Mouse (Mus musculus): ENCODE data around the gene Mettl2. TPM values are rescaled to one million over a fixed set of nuclear protein-coding genes. Genes with fewer than 3 reads are reported as not detected.

Mettl2 gene
- total RNA-seq, 1 experiment from 2014 or later: 18.2 TPM

DNA sequence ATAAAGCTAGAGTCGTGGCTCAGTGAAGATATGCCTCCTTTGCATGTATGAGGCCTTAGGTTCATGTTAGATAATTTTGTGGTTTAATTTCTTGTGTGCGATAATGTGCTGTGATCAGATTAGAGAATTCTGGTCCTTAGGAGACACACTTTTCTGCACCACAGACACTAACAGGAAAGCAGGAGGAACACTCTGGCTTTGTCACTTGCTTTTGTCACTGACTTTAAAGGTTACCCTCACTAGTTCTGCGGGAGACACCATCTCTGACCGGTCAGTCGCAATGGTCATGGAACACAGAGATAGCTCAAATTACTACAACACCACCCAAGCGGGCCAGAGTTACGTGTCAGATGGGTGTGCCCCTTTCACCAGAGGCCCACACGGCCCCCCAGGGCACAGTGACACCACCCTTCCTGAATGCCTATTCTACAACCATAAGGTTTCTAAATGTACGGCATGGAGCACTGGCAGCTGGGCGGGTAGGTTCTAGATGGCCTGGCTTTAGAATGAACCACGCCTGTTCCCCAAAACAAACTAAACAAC is 26.2 kb downstream of the Mettl2 start:
- no peak for DNase-seq

DNA sequence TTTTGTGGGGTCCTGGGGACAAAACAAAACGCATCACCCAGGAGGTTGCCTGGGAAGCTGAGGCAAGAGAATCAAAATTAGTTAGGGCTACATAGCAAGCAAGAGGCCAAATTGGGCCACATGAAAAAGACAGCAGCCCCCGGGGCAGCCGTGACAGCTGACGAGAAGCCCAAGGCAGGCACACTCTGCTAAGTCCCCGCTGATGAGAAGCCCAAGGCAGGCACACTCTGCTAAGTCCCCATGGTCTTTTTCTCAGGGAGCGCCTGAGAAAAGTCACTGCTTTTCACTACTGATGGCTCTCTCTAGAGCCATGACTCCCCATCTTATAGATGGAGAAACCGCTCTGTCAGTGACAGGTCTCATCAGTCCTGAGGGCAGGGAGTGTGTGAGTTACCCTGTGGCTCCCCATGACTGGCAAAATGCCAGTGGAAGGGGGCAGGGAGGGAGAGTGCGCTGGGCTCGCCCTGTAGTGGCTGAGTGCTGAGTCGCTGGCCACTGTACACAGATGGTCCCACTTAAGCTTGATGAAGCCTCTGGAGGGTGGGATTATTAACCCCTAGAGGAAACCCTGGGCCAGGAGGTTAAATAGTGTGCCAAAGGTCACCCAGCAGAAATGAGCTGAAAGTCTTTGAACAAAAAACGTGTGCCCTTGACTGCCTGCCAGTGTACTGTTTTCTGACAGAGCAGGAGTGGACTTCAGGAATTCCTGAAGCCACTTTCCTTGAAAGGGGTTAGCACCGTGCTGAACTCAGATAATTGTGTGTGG is 27.0 kb downstream of the Mettl2 start:
- DNase-seq: peak; percentile 85

DNA sequence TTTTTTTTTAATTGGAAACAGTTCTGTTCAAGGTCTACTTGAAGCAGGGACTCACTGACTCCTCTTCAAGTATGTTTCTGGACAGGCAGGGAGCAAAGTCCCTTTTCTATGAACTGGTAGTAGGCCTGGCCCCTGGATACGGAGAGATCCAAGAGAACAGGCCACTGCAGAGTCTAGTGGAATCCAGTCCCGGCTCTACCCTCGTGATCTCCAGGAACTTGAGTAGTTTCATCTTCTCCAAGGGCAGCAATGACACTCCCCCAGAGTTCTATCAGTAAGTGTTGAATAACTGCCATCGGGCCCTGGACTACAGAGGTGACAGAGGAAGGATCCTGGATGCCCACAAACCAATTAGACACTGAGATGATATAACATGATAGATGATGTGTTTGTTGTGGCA is 29.7 kb downstream of the Mettl2 start:
- no peak for DNase-seq

DNA sequence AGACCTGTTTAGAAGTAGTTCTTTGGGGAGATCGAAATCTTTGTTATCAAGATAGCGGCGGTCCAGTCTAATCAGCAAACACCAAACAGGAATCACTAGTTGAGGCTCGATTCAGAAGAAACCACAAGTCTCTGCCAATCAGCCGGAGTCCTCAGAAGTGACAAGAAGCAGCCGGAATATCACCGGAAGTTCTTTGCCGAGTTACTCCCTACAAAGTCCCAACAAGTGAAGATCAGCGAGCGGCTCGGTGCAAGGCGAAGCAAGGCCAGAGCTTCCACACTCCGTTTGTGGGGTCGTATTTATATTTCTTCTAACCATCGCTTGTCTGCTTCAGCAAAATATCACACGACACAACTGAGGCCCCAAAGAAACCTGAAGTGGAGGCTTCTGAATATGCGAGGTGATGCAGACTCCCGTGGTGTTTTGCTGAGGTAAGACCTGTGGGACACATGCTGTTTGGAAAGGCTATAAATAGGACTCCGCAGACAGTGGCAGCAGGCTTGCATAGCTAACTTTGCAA is 30.6 kb downstream of the Mettl2 start:
- DNase-seq: no peak

DNA sequence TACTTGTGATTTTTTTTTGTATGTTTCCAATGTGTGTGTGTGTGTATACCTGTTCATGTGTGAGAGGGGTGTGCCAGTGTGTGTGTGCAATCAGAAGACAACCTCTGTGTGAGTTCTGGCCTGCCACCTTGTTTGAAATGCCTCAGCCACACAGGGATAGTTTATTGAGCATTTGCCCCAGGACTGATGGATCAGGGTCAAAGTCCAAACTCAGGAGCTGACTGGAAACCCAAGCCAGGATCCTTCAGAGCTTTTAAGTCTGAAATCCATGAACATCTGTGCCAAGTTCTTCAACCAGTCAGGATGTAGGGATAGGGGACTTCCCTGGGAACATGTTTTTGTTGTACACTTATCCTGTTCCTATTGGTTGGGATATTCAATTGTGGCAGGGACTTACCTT is 31.8 kb downstream of the Mettl2 start:
- DNase-seq: no peak

DNA sequence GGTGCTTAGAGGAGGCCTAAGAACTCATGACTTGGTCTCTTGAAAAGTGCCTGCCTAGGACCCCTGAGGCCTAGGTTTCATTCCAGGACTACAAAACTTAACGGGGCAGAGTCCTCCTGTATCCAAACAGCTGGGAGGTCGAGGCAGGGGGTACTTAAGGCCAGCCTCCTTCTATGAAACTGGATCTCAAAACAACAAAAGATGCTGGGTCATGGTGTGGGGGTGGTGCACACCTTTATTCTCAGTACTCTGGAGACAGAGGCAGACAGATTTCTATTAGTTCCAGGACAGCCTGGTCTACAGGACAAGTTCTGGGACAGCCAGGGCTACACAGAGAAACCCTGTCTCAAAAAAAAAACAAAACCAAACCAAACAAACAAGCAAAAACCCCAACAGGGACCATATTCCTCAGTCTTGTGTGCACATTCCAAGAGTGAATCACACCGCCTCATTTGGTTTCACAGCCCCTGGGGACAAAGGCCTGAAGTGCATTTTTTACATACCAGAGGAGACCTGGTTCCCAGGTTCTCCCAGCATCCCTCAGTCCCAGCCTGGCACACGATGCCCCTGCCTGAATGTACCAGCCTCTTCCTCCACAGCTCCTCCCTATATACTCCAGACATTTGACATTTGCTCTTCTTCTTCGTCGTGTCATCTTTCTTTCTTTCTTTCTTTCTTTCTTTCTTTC is 33.6 kb downstream of the Mettl2 start:
- DNase-seq: no peak

DNA sequence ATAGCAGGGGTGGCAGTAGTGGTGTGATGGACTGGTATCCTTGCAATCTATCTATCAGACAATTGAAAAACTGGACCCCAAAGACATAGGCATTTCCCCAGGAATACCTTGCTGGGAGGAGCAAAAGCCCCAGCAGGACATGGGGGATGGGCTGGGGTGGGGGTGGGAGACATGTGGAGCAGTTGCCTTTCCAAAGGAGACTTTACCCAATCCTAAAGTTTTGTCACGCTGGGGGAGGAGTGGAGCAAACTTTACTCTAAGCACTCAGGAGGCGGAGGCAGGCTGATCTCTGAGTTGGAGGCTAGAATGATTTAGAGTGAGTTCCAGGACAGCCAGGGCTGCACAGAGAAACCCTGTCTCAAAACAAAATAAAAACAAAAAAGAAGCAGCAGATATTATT is 35.2 kb downstream of the Mettl2 start:
- DNase-seq: no peak

DNA sequence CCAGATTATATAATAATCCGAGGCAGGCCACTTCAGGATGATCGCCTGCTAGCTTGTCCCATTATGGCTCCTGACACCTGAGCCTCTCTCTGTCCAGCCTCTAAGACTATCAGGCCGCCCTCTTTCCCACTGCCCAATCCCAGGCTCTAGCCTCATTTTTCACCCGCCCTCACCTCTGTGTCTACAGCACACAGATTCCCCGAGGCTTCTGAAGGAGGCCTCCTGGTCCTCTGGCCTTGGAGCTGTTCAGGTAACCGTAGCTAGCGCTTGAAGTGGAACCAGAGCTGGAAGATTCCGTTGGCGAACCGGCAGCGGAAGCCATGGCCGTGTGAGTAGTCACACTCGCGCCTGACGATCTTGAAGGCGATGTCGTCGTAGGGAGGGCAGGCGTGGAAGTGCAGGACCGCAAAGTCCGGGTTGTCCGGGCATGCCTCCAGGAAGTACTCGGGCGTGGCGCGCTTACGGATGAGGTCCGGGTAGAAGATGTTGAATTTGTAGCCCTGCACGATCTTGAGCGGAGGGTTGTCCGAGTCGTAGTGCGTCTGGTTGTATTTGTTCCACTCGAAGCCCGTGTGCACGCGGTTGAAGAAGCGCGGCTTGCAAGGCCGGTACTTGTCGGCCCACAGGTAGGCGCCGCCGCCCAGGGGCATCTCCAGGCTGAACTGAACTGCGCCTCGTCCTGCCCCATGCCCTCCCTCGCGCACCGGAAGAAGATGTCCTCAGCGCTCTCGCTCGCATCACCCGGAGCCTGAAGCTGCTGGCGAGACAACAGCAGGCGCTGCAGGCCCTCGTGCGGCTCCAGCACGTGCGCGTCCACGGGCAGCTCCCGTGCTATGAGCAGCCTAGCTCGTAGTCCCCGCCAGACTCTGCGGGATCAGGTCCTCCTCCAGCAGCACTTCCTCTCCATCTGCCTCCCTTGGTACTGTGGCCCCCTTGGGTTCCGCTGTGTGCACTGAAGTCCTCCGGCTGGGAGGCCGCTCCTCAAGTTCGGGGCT is 38.6 kb downstream of the Mettl2 start:
- no peak for DNase-seq

DNA sequence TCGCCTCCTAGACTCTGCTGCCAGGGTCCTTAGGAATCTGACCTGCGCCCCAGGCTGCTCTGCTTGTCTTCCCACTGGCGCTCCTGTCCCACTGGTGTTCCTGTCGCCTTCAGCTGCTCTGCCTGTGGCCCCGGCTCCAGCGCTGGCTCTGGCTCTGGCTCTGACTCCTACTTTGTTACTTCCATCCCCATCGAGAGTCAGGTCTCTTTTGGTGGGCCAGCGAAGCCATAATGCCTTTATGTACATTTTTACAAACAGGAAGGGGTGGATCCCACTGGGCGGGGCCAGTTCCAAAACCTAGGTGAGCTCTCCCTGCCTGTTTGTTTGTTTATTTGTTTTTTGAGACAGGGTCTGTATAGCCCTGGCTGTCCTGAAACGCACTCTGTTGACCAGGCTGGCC is 40.6 kb downstream of the Mettl2 start:
- no peak for DNase-seq

DNA sequence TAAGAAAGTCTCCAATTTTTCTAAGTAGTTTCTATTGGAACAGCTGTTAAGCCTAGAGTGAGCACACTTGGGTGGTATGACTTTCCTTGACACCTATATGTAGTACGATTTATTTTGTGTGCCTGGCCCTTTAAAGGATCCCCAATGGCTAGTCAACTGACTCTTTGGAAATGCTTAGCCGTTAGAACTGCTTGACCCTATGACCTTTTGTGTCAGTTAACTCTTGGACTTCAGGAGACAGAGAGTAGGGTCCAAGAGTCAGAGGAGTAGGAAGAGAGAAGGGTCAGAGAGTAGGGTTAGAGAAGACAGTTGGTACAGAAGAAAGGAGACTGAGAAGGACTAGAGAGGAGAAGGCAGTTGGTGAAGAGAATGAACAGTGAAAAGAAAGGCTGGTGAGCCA is 52.3 kb downstream of the Mettl2 start, which contains the start of gene Tlk2:
TSS of gene Tlk2 (plus strand) at position 292 of the 400 bp plus-strand sequence.
- no peak for DNase-seq

DNA sequence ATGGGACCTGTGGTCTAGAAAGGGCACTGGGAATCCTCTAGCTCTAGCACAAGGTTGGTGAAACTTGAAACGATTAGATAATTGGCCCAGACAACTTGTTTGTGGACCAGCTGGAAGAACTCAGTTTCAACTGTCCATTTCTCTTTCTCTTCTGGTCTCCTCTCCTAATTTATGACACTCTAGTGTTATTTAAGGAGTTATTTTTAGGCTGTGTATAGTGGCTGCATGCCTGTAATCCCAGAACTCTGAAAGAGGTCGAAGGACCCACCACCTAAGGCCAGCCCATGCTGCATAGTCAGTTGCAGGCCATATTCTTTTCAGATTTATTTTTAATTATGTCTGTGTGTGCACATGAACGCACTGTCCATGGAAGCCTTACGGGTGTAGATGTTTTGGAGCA is 53.3 kb downstream of the Mettl2 start:
- no peak for DNase-seq

DNA sequence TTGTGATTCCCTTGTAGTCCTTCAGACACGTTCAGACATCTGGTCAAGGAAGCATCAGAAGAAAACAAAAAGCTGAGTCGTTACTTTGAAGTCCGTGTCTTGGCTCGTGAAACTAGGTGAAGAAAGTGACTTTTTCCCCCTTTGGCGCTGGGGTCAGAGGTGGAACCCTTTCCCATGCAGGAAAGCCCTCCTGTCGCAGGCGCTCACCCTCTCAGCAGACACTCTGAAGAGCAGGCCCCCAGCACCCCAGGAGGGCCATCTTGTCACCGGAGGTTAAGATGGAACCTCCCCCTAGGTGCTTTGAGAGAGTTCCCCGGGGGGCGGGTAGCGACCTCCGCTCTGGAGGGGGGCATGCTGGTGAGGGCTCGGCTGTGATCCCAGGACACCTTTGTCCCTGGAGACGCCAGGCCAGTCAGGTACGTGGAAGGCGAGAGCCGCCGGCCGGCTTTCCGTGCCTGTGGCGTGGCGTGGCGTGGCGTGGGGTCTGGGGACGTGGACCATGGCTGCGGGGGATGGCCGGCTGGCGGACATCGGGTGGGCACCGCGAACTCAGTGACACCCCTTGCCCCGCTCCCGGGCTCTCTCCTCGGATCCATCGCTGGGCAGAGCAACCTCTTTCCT is 54.4 kb downstream of the Mettl2 start:
- peak; percentile 60 for DNase-seq

DNA sequence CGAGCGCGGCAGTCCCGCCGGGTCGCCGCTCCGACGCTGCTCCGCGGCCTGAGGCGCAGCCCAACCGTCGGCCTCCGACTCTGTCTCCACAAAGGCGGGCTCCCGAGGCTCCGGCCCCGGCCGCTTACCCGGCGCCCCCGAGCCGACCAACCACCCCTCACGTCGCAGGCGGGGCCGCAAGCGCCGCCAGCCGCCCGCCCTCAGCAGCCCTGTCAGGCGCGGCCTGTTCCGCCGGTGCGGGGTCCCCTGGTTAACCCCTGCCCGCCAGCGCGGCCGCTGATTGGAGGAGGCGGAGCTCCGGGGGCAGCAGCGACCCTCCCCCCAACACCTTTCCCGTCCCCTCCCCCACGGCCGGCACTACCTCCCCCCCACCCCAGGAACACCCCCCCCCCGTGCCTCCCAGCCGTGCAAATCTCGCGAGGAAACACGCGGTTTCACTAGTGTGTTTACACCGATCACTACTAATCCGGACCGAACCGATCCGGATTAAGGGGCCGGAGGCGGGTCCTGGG is 55.0 kb downstream of the Mettl2 start:
- DNase-seq: peak; percentile 97

DNA sequence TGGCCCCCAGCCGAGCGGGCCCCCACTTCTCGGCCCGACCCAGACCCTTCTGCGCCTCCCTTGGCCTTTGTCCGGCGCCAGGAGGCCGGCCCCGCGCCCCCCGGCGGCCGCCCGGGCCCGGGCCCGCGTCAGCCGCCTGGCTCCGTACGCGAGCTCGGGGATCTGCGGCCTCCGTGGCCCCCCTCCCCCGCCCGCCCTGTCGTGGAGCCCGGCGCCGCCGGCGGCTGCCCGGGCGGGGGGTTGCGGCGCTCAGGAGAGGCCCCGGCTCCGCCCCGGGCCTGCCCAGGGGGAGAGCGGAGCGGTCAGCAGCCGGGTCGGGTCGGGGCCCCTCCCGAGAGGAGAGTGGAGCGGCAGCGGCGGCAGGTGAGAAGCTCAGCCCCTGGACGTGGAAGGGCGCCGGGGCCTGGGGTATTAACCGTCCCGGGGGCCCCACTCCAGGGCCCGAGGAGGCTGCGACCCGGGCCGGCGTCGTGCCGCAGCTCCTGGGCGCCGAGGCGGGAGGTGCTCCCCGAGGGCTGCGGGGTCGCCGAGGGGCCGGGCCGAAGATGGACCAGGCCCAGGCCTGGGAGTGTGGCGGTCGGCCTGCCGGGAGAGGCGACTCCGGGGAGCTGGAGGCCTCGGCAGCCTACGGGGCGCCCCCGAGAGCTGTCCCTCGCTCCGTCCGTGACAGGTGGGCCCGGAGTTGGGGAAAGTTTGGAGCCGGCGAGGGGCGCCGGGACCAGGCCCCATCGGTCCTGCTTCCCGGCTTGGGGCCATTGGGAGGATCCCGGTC is 55.6 kb downstream of the Mettl2 start:
- DNase-seq: peak; percentile 70

DNA sequence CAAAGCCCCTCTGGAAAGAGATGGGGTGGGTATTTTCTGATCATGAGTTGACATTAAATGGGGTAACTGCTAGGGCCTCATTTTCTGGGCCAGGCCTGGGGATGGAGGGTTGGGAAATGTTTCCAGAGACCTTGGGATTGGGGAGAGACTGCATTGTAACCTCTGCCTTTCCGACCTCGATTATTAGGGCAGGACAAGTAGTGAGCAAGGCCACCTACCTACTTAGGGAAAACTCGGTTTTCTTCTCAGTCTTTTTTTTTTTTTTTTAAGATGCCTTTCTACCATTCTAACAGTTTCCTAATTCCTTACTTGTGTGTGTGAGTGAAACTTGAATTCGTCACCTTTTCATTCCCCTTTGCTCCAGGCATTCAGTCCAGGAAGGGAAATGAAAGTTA is 56.2 kb downstream of the Mettl2 start:
- no peak for DNase-seq

DNA sequence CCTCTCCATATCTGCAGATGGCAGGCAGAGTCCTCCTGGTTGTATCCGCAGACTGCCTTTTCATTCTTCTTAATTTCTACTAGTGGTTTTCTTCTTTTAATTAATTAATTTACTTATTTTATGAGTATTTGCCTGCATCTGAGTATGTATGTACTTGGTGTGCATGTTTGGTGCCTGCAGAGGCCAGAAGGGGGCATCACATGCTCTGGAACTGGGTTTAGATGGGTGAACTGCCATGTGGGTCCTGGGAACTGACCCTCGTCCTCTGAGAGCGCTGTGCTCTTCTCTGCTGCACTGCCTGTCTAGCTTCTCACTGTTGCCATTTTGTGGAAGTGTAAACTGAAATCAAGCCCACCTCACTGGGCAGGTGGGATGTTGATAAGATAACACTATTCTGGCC is 58.5 kb downstream of the Mettl2 start:
- DNase-seq: no peak
